Mouse (Mus musculus): ENCODE measurements around the gene Hmgcr.
"Not testable (repeated sequence)": the region's sequence is repeated elsewhere in the genome, so short reads cannot be mapped to it uniquely, and the experiment has no call there.

The Hmgcr gene

DNA sequence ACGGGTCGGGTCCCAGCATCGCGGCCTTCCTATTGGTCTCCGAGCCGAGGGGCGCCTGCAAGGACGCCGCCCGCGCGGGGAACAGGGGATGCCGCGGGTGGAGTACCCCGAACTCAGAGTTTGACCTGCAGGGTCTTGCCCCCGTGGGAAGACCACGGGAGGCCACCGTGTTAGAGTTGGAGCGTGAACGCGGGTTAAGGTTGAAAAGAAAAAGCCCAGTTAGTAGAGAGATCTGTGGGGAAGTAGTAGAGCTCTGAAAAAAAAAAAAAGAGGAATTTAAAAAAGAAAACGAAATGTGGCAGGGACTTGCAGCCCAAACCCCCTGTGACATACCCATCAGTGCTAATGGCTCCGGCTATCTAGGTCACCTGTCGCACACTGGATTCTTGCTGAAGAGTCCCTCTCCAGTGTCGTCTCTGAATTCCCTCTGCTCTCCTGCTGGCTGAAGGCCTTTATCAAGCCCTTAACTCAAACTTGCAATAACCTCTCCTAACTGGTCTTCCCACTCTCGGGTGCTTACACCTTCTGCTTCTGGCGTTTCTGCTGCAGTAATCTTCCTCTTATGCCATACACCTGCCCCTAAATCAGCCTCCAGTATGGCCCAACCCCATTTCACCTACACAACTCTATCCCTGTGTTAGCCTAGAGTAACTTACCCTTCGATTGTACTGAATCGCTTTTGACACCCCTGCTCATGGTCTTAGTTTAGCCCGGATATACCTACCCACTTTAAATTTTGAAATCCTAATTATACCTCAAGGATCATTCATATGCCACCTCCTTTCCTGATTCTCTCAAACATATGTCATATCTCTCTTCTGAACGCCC, 556 bp upstream of the Hmgcr start:
- DNase-seq (ENCODE audit: low spot score): no peak

- DNase-seq (ENCODE audit: low spot score): no peak
Measured at GRCm38 (mm10) chr13:96670019-96670405, 724 bp downstream of the Hmgcr start.

DNA sequence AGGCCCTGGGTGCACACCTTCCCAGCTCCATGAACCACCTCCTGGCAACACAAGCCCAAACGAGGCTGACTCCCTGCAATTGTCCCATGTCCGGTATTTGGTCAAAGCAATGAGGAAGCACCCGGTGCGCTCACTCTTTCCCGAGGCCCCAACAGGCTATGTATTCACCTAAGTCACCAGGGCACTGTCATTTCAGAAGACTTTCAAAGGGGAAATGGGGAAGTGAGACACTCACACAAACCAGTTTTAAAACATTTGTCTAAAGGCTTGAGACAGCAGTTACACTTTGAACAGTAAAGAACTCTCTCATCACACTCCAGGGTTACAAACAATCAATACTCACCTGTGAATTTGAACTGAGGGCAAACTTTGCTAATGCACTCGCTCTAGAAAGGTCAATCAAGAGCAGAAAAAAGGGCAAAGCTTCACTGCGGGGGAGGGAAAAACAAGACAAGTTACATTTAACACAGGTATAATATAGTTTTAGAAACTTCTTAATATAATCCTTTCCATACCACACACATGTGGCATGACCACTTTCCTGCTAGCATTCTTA, 6.2 kb downstream of the Hmgcr start:
- no peak for DNase-seq (ENCODE audit: low spot score)

GRCm38 (mm10) chr13:96663120-96663519, 7.6 kb downstream of the Hmgcr start:
- not testable (repeated sequence) for DNase-seq (ENCODE audit: low spot score)

DNA sequence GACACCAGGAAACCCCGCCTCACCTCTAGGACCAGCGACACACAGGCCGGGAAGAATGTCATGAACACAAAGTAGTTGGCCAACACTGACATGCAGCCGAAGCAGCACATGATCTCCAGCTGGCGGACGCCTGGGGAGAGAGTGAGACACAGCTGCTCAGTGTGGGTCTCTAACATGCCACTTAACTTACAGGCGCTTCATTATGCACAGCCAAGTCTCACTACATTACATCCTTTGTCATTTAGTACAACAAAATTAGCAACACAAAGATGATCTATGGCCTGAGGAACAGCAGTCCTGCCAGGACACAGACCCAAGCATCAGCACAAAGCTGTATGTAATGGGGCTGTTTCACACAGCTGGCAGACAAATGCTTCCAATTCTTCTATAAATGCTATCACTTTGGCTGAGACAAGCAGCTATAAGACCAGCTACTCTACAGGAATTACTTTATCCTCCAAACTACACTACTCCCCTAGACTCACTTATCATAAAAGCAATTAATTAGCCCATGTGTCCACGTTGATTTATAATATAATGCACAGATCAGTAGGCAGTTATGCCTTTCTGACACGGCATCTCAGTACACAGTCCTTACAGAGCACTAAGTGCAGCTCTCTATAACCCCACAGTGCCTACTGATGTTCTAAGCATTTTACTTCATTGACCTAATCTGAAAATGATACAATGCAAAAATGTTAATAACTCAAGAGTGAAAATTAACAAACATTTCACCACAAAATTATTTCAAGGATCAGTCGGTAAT, 10.5 kb downstream of the Hmgcr start:
- no peak for DNase-seq (ENCODE audit: low spot score)

DNA sequence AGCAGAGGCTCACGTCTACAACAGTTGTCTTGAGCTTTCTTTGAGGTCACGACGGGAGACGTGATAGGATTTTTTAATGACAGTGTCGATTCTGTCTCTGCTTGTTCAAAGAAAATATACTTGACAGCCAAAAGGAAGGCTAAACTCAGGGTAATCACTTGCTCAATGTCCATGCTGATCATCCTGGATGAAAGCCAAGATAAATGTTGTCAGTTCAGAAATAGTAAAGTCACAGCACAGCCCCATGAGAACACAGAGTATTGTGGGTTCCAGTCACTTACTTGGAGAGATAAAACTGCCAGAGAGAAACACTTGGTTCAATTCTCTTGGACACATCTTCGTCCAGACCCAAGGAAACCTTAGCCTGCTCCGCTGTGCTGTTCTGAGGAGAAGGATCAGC, 11.8 kb downstream of the Hmgcr start:
- no peak for DNase-seq (ENCODE audit: low spot score)

GRCm38 (mm10) chr13:96656673-96657072, 14.1 kb downstream of the Hmgcr start:
- no peak for DNase-seq (ENCODE audit: low spot score)

- no peak for DNase-seq (ENCODE audit: low spot score)
Measured at GRCm38 (mm10) chr13:96653041-96653440, 17.7 kb downstream of the Hmgcr start.

DNA sequence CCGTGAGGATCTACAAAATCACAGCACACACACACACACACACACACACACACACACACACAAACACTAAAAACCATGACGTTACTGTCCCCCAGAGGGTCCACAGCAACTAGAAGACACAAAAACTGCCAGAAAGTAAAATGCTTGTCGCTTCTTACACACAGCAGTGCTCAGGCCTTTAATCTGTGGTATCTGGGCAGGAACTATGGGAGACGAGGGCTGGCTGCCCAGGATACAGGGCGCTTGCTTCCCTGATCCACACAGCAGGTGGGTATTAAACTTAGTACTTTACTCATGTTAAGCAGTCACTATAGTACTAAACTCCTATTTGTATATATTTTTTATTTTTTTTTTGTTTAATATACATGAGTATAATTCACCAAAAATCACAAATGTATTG, 24.9 kb downstream of the Hmgcr start:
- no peak for DNase-seq (ENCODE audit: low spot score)

DNA sequence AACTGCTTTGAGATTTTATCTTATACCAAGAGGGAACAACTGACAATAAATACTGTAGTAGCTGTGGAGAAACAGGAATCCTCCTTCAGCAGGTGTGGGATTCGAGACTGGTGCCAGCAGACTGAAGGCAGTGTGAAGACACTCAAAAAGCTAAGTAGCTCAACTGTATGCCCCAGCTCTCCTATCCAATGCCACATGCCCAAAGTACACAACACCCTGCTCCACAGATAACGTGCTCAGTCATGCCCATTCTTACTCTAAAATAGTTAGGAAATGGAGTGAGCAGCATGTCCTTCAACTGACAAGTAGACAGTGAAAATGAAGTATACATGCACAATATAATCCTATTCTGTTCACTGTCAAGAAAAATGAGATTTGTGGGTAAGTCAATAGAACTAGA, 26.6 kb downstream of the Hmgcr start:
- no peak for DNase-seq (ENCODE audit: low spot score)

- DNase-seq (ENCODE audit: low spot score): no peak
Measured at GRCm38 (mm10) chr13:96630396-96630795, 40.3 kb downstream of the Hmgcr start.

DNA sequence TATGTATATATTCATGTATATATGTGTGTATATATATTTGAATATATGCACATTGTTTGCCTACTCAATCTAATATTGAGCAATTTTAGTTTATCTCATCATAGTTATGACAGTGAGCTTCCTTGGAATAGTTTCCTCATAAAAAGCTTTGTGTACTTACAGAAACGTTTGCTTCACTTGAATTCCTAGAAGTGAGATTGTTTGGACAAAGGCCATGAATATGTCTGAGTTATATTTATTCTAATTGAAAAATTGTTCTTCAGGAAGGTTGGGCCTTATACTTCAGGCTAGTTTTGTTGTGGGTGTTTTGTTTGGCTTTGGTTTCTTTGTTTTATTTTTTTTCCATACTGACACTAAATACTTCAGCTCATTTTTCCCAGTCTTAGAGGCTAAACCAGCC, 49.8 kb downstream of the Hmgcr start:
- no peak for DNase-seq (ENCODE audit: low spot score)

- no peak for DNase-seq (ENCODE audit: low spot score)
Measured at GRCm38 (mm10) chr13:96614615-96615014, 56.1 kb downstream of the Hmgcr start.

GRCm38 (mm10) chr13:96604242-96604641, 66.5 kb downstream of the Hmgcr start:
- DNase-seq (ENCODE audit: low spot score): no peak

GRCm38 (mm10) chr13:96599182-96599581, 71.6 kb downstream of the Hmgcr start:
- no peak for DNase-seq (ENCODE audit: low spot score)

All from ovary, postnatal 10 days (tissue).